Comparison of ENCODE assay signal across 8 mouse cellular contexts in the genomic region with DNA sequence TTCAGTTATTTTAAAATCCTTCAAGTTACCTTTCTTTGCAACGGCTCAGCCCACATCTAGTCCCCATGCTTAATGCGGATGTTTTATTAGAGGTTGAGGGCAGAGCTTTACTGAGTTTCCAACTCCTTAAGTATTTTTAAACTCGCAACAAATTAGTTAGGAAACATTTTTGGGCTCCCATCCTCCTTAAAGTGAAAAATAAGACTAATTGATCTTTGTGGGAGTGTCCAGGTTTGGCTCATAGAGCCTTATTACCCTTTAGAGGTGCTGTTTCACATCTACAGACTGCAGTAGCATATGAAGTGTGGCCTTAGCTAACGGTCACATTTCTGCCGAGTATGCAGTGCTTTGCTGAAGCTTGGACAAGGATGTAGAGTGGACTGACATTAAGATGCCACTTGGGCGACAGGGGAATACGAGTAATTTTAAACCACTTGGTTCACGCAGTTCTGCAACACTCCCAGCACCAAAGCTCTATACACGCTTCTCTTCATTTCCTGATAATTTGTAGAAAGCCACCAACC. TPM values are rescaled to one million over a fixed set of nuclear protein-coding genes. Genes with fewer than 3 reads are reported as not detected.
DNase-seq lines count a peak whose midpoint lies in the region; ATAC-seq and TF ChIP-seq lines count a peak whose summit lies in the region.

No protein-coding gene starts in this region.

- H3K4me2 ChIP-seq in forebrain, embryonic 14.5 days (ENCODE audit: low read length) = peak overlapping the region; percentile 85
- H3K4me2 ChIP-seq in liver, embryonic 14.5 days (ENCODE audit: low read depth) = peak overlapping the region; percentile 100

- peak overlapping the region; percentile 98 for H3K27ac ChIP-seq in heart, embryonic 10.5 days
- H3K27ac ChIP-seq in forebrain, embryonic 14.5 days (ENCODE audit: low read depth, low read length) = no peak overlapping the region
- H3K27ac ChIP-seq in liver, embryonic 14.5 days = peak overlapping the region; percentile 58

- H3K4me1 ChIP-seq in heart, embryonic 10.5 days = peaks cover 73% of the 10 kb centered on the region
- H3K4me1 ChIP-seq in forebrain, embryonic 14.5 days (ENCODE audit: control insufficient read depth, insufficient read depth, low read length) = peaks cover 12% of the 10 kb centered on the region
- peaks cover 41 to 44% of the 10 kb centered on the region in 2 experiments for H3K4me1 ChIP-seq in liver, embryonic 14.5 days (replicated peaks; ENCODE audit: control insufficient read depth in 2 of 2, insufficient read depth in 2 of 2, low read length in 1 of 2)

- no peak for ATAC-seq in forebrain, embryonic 14.5 days
- no peak for ATAC-seq in liver, embryonic 14.5 days (ENCODE audit: insufficient read depth)

- WGBS in heart, embryonic 10.5 days = 42% methylated on average over 9 of the region's 9 CpGs
- 45% methylated on average over 9 of the region's 9 CpGs for WGBS in forebrain, embryonic 14.5 days
- WGBS in liver, embryonic 14.5 days (ENCODE audit: insufficient replicate concordance) = 31% methylated on average over 9 of the region's 9 CpGs

- H3K36me3 ChIP-seq in heart, embryonic 10.5 days = peaks cover 14% of the 10 kb centered on the region; the same call in 1 of the 2 replicates
- no peaks in the 10 kb centered on the region for H3K36me3 ChIP-seq in forebrain, embryonic 14.5 days (ENCODE audit: control insufficient read depth, insufficient read depth, low read length)
- 0 out of 2 replicates have a peak, but pooled peaks cover 4% of the 10 kb centered on the region for H3K36me3 ChIP-seq in liver, embryonic 14.5 days (replicated peaks; ENCODE audit: control insufficient read depth, insufficient read depth, low read depth)

- no peaks in the 10 kb centered on the region for H3K27me3 ChIP-seq in heart, embryonic 10.5 days (ENCODE audit: insufficient read depth, poor library complexity, severe bottlenecking)
- no peaks in the 10 kb centered on the region for H3K27me3 ChIP-seq in forebrain, embryonic 14.5 days (replicated peaks; ENCODE audit: control insufficient read depth, insufficient read depth, low read length)
- no peaks in the 10 kb centered on the region for H3K27me3 ChIP-seq in liver, embryonic 14.5 days (ENCODE audit: control insufficient read depth, insufficient read depth, low read length)

- DNase-seq in heart, embryonic 10.5 days (ENCODE audit: low spot score) = no peak
- no peak for DNase-seq in heart, postnatal 4 days
- DNase-seq in 416B (ENCODE audit: low read depth) = peak; percentile 59
- no peak for DNase-seq in forebrain, embryonic 14.5 days (ENCODE audit: low spot score)
- no peak for DNase-seq in liver, embryonic 14.5 days (ENCODE audit: low read depth in 3 of 3, low spot score in 3 of 3)
- no peak for DNase-seq in right cerebral cortex, postnatal 14 days
- no peak for DNase-seq in gastrocnemius, postnatal 10 days
- no peak for DNase-seq in urinary bladder, postnatal 36 days (ENCODE audit: low spot score in 2 of 2)

- no peaks in the 10 kb centered on the region for H3K9me3 ChIP-seq in heart, embryonic 10.5 days
- H3K9me3 ChIP-seq in forebrain, embryonic 14.5 days (replicated peaks; ENCODE audit: control insufficient read depth, low read length) = no peaks in the 10 kb centered on the region
- no peaks in the 10 kb centered on the region for H3K9me3 ChIP-seq in liver, embryonic 14.5 days (ENCODE audit: control insufficient read depth, low read length)

- H3K9ac ChIP-seq in forebrain, embryonic 14.5 days (ENCODE audit: low read length) = 0 out of 2 replicates have a peak overlapping the region, but pooled peaks have one; percentile 9
- H3K9ac ChIP-seq in liver, embryonic 14.5 days (replicated peaks) = peak overlapping the region; percentile 97

- no peak for TF ChIP-seq CTCF in liver, embryonic 14.5 days (IDR thresholded peaks at IDR 0.05; ENCODE audit: low read depth)

- no peak for TF ChIP-seq EP300 in liver, embryonic 14.5 days (IDR thresholded peaks at IDR 0.05; ENCODE audit: low read depth)

- H3K4me3 ChIP-seq in heart, embryonic 10.5 days = peak overlapping the region; percentile 93
- H3K4me3 ChIP-seq in forebrain, embryonic 14.5 days (ENCODE audit: low read depth, low read length) = peak overlapping the region; percentile 73
- peak overlapping the region; percentile 81 to 95 for H3K4me3 ChIP-seq in liver, embryonic 14.5 days (ENCODE audit: insufficient read depth in 1 of 2, low read depth in 2 of 2, low read length in 2 of 2)

RNA-seq across cellular contexts. Expression of a gene that starts 1.3 kb away (rescaled TPM):
- 26.0 and 26.7 TPM in 2 replicates for polyA plus RNA-seq in heart, embryonic 10.5 days (2016; fragmentation: Nextera tagmentation; extraction: Ambion mirVana)
- 10 to 100 TPM; 46.3 to 51.6 TPM for total RNA-seq in heart, postnatal 4 days (2021)
- polyA plus RNA-seq in forebrain, embryonic 14.5 days (2014; fragmentation: Nextera tagmentation; extraction: Ambion mirVana) = 8.6 and 10.2 TPM in 2 replicates
- polyA plus RNA-seq in liver, embryonic 14.5 days (2012; rRNA removed) = 6.2 and 6.5 TPM in 2 replicates
- polyA plus RNA-seq in liver, embryonic 14.5 days (2014; fragmentation: Nextera tagmentation; extraction: Ambion mirVana) = 18.0 and 22.4 TPM in 2 replicates
- total RNA-seq in gastrocnemius, postnatal 10 days (2021) = 10 to 100 TPM; 14.4 to 14.6 TPM
